Mouse (Mus musculus): Measurements from ENCODE around the gene Phb2. TPM values are rescaled to one million over a fixed set of nuclear protein-coding genes. Genes with fewer than 3 reads are reported as not detected.
A peak's percentile ranks its signal among the peaks of the same experiment; 100 is the strongest.

Gene Phb2
- polyA plus RNA-seq, 1 experiment from 2014 or later = 249 TPM

DNA sequence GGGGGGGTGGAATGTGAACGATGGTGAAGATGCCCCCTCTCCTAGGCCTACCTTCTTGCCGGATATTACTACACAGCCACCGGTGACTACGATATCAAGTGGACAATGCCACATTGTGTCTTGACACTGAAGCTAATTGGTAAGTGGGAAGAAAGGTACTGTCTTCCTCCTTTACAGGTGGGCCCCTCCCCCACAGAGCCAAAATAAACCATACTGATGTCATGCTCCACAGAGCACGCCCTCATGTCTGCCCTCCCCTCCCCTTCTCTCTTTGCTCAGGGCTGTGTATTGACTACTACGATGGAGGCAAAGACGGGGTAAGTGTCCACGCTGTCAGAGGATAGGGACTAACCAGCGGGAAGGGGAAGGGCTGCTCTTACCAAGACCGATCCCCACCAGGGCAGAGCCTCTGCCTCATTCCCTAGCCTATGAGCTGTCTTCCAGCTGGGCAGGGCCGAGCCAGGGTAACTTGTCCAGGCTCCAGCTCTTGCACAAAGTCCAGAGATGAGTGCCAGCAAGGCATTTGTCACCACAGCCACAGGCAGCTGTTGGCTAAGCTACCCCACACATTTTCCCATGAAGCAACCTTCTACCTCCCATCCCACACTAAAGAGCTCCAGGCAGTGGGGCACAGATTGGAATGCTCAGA lies 12.1 kb upstream of the Phb2 start:
- WGBS = 80% methylated on average over 11 of the region's 11 CpGs
- H3K27ac ChIP-seq (ENCODE audit: low read depth, low read length) = no peak overlapping the region
- H3K27me3 ChIP-seq (replicated peaks; ENCODE audit: control insufficient read depth, insufficient read depth, low read length) = no peaks in the 10 kb centered on the region
- no peak overlapping the region for H3K4me3 ChIP-seq (ENCODE audit: low read length)
- H3K4me2 ChIP-seq (ENCODE audit: low read length) = no peak overlapping the region
- no peaks in the 10 kb centered on the region for H3K4me1 ChIP-seq (ENCODE audit: control insufficient read depth, insufficient read depth, low read depth, low read length)
- H3K9ac ChIP-seq (ENCODE audit: low read depth, low read length) = no peak overlapping the region
- H3K9me3 ChIP-seq (ENCODE audit: control insufficient read depth, low read length) = no peaks in the 10 kb centered on the region
- ATAC-seq = peak; percentile 46; the same call in 1 of the 2 replicates
- peaks cover 21% of the 10 kb centered on the region for H3K36me3 ChIP-seq (ENCODE audit: control insufficient read depth, insufficient read depth, low read length)

DNA sequence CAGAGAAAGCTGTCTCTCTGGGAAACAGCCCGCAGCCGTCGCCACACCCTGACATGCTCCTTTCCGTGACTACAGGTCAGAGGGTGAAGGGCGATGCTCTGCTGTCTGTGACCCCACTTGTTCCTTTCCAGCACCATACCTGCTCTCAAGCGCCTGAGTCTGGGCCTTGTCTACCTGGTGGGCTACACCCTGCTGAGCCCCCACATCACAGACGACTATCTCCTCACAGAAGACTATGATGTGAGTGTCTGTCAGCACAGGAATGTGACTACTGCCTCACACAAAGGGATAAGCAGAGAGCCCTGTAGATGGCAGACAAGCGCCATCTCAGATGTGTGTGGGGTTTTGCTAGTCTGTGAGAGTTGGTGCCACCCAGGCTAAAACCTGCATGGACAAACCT lies 10.8 kb upstream of the Phb2 start:
- Histone ChIP-seq H3K27me3 (replicated peaks; ENCODE audit: control insufficient read depth, insufficient read depth, low read length) (no peaks in the 10 kb centered on the region), H3K9ac (ENCODE audit: low read depth, low read length) (no peak overlapping the region), H3K4me1 (ENCODE audit: control insufficient read depth, insufficient read depth, low read depth, low read length) (no peaks in the 10 kb centered on the region), H3K36me3 (ENCODE audit: control insufficient read depth, insufficient read depth, low read length) (peaks cover 25% of the 10 kb centered on the region), H3K4me3 (ENCODE audit: low read length) (no peak overlapping the region), H3K9me3 (ENCODE audit: control insufficient read depth, low read length) (no peaks in the 10 kb centered on the region), H3K4me2 (ENCODE audit: low read length) (no peak overlapping the region), H3K27ac (ENCODE audit: low read depth, low read length) (no peak overlapping the region)
- ATAC-seq = no peak
- 72% methylated on average over 8 of the region's 8 CpGs for WGBS

DNA sequence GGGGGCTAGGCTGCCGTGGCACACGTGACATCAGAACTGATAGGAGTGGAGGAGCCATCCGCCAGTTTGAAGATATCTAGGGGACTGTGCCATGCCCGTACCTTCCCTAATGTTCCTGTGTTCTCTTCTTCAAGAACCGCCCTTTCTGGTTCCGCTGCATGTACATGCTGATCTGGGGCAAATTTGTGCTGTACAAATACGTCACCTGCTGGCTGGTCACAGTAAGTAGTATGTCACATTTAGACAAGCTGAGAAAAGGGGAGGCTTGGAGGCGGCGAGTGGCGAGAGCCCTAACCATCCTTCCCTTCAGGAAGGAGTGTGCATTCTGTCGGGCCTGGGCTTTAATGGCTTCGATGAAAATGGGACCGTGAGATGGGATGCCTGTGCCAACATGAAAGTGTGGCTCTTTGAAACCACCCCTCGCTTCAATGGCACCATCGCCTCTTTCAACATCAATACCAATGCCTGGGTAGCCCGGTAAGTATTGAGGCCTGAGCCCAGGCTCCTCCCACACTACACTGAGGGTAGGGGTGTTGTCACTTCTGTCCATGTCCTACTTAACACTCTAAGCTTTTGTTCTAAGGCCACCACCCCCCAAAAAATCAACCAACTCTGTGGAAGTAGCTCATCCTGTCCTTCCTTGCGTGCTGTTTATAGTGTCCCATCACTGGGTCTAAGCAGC lies 9.9 kb upstream of the Phb2 start:
- Histone ChIP-seq H3K9me3 (ENCODE audit: control insufficient read depth, low read length) (no peaks in the 10 kb centered on the region), H3K9ac (ENCODE audit: low read depth, low read length) (no peak overlapping the region), H3K36me3 (ENCODE audit: control insufficient read depth, insufficient read depth, low read length) (peaks cover 25% of the 10 kb centered on the region), H3K4me1 (ENCODE audit: control insufficient read depth, insufficient read depth, low read depth, low read length) (no peaks in the 10 kb centered on the region), H3K27me3 (replicated peaks; ENCODE audit: control insufficient read depth, insufficient read depth, low read length) (no peaks in the 10 kb centered on the region), H3K4me3 (ENCODE audit: low read length) (no peak overlapping the region), H3K27ac (ENCODE audit: low read depth, low read length) (no peak overlapping the region), H3K4me2 (ENCODE audit: low read length) (no peak overlapping the region)
- WGBS = 91% methylated on average over 17 of the region's 17 CpGs
- peak; percentile 13; the same call in 1 of the 2 replicates for ATAC-seq

DNA sequence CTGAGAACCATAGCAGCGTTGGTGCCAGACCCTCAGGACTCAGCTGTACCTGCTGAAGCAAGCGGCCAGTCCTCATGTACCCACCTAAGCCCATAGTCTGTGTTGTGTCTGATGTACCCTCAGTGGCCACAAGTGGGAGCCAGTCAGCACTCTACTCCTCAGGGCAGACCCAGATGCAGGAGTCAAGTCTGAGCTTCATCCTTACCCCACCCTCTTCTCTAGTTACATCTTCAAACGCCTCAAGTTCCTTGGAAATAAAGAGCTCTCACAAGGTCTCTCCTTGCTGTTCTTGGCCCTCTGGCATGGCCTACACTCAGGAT lies 9.4 kb upstream of the Phb2 start:
- no peaks in the 10 kb centered on the region for H3K9me3 ChIP-seq (ENCODE audit: control insufficient read depth, low read length)
- no peaks in the 10 kb centered on the region for H3K27me3 ChIP-seq (replicated peaks; ENCODE audit: control insufficient read depth, insufficient read depth, low read length)
- H3K9ac ChIP-seq (ENCODE audit: low read depth, low read length) = no peak overlapping the region
- peaks cover 25% of the 10 kb centered on the region for H3K36me3 ChIP-seq (ENCODE audit: control insufficient read depth, insufficient read depth, low read length)
- no peak overlapping the region for H3K4me2 ChIP-seq (ENCODE audit: low read length)
- WGBS = 46% methylated on average over 3 of the region's 3 CpGs
- peak; percentile 77 for ATAC-seq
- no peak overlapping the region for H3K4me3 ChIP-seq (ENCODE audit: low read length)
- H3K27ac ChIP-seq (ENCODE audit: low read depth, low read length) = no peak overlapping the region
- no peaks in the 10 kb centered on the region for H3K4me1 ChIP-seq (ENCODE audit: control insufficient read depth, insufficient read depth, low read depth, low read length)

DNA sequence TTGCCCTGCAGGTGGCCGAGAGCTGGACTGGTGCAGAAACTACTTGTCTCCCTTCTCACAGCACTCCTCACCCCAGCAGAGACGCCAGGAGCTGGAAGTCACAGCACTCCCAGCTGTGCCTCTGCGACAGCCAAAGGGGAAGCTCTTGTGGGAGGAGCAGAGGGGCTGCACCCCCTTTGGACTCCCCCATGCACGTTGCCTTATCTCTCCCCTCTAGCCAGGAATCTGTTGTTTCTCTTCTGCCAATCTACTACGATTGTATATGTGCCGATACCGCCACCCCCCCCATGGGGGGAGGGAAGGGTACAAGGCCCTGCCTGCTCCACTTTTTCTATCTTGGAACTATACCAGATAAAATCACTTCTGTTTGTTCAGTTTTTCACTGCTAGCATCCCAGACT lies 8.3 kb upstream of the Phb2 start:
- H3K9me3 ChIP-seq (ENCODE audit: control insufficient read depth, low read length) = no peaks in the 10 kb centered on the region
- no peaks in the 10 kb centered on the region for H3K27me3 ChIP-seq (replicated peaks; ENCODE audit: control insufficient read depth, insufficient read depth, low read length)
- H3K4me3 ChIP-seq (ENCODE audit: low read length) = no peak overlapping the region
- H3K4me1 ChIP-seq (ENCODE audit: control insufficient read depth, insufficient read depth, low read depth, low read length) = no peaks in the 10 kb centered on the region
- 79% methylated on average over 7 of the region's 7 CpGs for WGBS
- no peak for ATAC-seq
- peaks cover 25% of the 10 kb centered on the region for H3K36me3 ChIP-seq (ENCODE audit: control insufficient read depth, insufficient read depth, low read length)
- H3K4me2 ChIP-seq (ENCODE audit: low read length) = no peak overlapping the region
- H3K9ac ChIP-seq (ENCODE audit: low read depth, low read length) = no peak overlapping the region
- H3K27ac ChIP-seq (ENCODE audit: low read depth, low read length) = no peak overlapping the region

DNA sequence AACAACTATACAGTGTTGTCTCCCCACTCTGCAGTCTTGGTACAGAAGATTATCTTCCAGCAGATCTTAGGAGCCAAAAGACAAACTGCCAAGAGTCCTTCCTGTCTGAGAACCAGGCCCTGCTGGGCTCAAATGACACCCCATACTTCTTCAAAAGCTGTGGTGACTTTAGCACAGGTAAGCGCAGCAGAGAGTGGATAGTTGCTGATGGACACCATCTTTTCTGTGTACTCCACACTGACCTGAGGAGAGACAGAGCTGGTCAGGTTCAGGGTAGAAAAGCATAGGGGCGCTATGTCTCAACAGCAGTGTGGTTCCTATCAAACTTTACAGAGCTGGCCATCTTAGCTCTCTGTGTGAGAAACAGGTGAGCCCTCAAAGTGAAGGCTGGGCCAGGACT lies 7.7 kb upstream of the Phb2 start:
- peaks cover 25% of the 10 kb centered on the region for H3K36me3 ChIP-seq (ENCODE audit: control insufficient read depth, insufficient read depth, low read length)
- H3K27ac ChIP-seq (ENCODE audit: low read depth, low read length) = no peak overlapping the region
- ATAC-seq = no peak
- no peak overlapping the region for H3K4me2 ChIP-seq (ENCODE audit: low read length)
- no peaks in the 10 kb centered on the region for H3K4me1 ChIP-seq (ENCODE audit: control insufficient read depth, insufficient read depth, low read depth, low read length)
- no peak overlapping the region for H3K4me3 ChIP-seq (ENCODE audit: low read length)
- no peaks in the 10 kb centered on the region for H3K27me3 ChIP-seq (replicated peaks; ENCODE audit: control insufficient read depth, insufficient read depth, low read length)
- WGBS = 95% methylated on average over 2 of the region's 2 CpGs
- H3K9ac ChIP-seq (ENCODE audit: low read depth, low read length) = no peak overlapping the region
- H3K9me3 ChIP-seq (ENCODE audit: control insufficient read depth, low read length) = no peaks in the 10 kb centered on the region

DNA sequence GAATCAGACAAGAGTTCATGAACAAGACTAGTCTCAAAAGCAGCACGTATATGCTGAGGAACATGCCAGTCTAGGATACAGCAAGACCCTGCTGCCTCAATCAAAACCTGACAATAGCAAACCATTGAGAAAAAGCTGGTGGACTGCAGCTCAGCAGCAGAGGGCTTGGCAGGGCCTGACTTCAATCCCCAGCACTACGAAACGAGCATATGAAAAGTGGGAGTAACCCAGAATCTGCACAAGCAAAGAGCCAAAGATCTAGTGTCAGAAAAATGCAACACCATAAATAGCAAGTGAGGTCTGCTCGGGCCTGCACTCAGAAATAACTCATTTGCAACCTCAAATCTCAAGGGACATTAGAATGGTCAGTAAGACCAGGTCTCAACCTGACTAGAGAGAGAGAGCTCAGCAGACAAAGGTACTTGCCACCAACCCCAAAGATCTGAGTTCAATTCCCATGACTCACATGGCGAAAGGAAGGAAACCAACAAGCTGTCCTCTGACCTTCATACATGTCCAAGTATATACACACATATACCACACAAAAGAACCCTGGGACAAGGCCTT lies 6.0 kb upstream of the Phb2 start:
- Histone ChIP-seq H3K9ac (ENCODE audit: low read depth, low read length) (no peak overlapping the region), H3K27me3 (replicated peaks; ENCODE audit: control insufficient read depth, insufficient read depth, low read length) (no peaks in the 10 kb centered on the region), H3K27ac (ENCODE audit: low read depth, low read length) (no peak overlapping the region), H3K36me3 (ENCODE audit: control insufficient read depth, insufficient read depth, low read length) (peaks cover 22% of the 10 kb centered on the region), H3K4me3 (ENCODE audit: low read length) (no peak overlapping the region), H3K4me1 (ENCODE audit: control insufficient read depth, insufficient read depth, low read depth, low read length) (peaks cover 12% of the 10 kb centered on the region), H3K4me2 (ENCODE audit: low read length) (no peak overlapping the region), H3K9me3 (ENCODE audit: control insufficient read depth, low read length) (no peaks in the 10 kb centered on the region)
- ATAC-seq = no peak
- WGBS = 85% methylated on average over 5 of the region's 5 CpGs

DNA sequence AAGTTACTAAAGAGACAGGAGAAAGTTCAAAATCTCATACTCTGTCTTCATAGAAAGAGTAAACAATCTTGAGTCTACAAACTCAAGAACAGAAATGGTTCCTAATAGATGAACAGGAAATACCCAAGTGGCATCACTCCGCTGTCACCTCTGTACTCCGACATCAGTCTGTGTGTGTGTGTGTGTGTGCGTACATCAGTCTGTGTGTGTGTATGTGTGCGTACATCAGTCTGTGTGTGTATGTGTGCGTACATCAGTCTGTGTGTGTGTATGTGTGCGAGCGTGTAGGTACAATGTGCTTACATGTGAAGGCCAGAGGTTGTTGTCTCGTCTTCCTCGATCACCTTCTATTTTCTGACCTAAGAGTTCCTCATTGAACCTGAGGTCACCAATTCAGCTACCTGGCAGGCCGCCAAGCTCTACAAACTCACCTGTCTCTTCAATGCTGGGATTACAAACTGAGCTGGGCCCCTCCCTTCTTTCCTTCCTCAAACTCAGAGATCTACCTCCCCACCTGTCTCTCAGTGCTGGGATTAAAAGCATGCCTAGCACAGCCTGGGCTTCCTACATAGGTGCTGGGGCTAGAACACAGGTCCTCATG lies 3.7 kb upstream of the Phb2 start:
- H3K36me3 ChIP-seq (ENCODE audit: control insufficient read depth, insufficient read depth, low read length) = peaks cover 15% of the 10 kb centered on the region
- peaks cover 22% of the 10 kb centered on the region for H3K4me1 ChIP-seq (ENCODE audit: control insufficient read depth, insufficient read depth, low read depth, low read length)
- H3K4me3 ChIP-seq (ENCODE audit: low read length) = no peak overlapping the region
- H3K4me2 ChIP-seq (ENCODE audit: low read length) = no peak overlapping the region
- no peaks in the 10 kb centered on the region for H3K27me3 ChIP-seq (replicated peaks; ENCODE audit: control insufficient read depth, insufficient read depth, low read length)
- WGBS = 96% methylated on average over 10 of the region's 10 CpGs
- ATAC-seq = no peak
- no peak overlapping the region for H3K27ac ChIP-seq (ENCODE audit: low read depth, low read length)
- H3K9ac ChIP-seq (ENCODE audit: low read depth, low read length) = no peak overlapping the region
- no peaks in the 10 kb centered on the region for H3K9me3 ChIP-seq (ENCODE audit: control insufficient read depth, low read length)

DNA sequence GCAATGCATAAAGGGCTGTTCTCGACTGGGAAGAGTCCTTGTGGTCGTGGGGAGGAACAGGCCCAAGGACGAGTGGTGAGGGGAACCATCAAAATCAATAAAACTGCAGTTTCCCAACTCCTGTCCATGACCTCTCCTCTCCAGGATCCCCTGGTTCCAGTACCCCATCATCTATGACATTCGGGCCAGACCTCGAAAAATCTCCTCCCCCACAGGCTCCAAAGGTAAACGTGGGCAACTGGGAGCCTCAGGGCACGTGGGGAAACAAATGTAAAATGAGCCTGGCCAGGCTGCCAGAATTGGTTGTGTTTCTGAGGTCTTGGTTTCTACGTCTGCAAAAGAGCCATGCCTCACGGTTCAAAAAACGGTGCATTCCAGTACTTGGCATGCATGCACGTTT lies 782 bp downstream of the Phb2 start:
- ATAC-seq = no peak
- Histone ChIP-seq H3K9ac (ENCODE audit: low read depth, low read length) (peak overlapping the region; percentile 93), H3K4me1 (ENCODE audit: control insufficient read depth, insufficient read depth, low read depth, low read length) (peaks cover 30% of the 10 kb centered on the region), H3K36me3 (ENCODE audit: control insufficient read depth, insufficient read depth, low read length) (peaks cover 26% of the 10 kb centered on the region), H3K27me3 (replicated peaks; ENCODE audit: control insufficient read depth, insufficient read depth, low read length) (no peaks in the 10 kb centered on the region), H3K9me3 (ENCODE audit: control insufficient read depth, low read length) (no peaks in the 10 kb centered on the region), H3K4me2 (ENCODE audit: low read length) (peak overlapping the region; percentile 95), H3K4me3 (ENCODE audit: low read length) (peak overlapping the region; percentile 92), H3K27ac (ENCODE audit: low read depth, low read length) (peak overlapping the region; percentile 87; the same call in 1 of the 2 replicates)
- 13% methylated on average over 11 of the region's 11 CpGs for WGBS
